Mouse (Mus musculus) hindbrain, embryonic 12.5 days (tissue): ENCODE data around the gene Gdi2. TPM values are rescaled to one million over a fixed set of nuclear protein-coding genes. Genes with fewer than 3 reads are reported as not detected.
"Not testable (repeated sequence)": the region's sequence is repeated elsewhere in the genome, so short reads cannot be mapped to it uniquely, and the experiment has no call there.

ENCODE experiments used
- ATAC-seq: fragments of 200-750 bp; cut with Nextera tagmentation; 2 replicates; pipeline ENCODE4 v1.8.0; 2017; ENCODE audit warnings: moderate TSS enrichment; ENCODE audit not compliant: low FRiP score
- H3K27ac ChIP-seq: fragments of 300-500 bp; sonication (generic); 2 replicates; pipeline ENCODE4 v1.5.1; 2016; ENCODE audit warnings: mild to moderate bottlenecking
- H3K27me3 ChIP-seq: fragments of 300-500 bp; sonication (generic); 2 replicates; pipeline ENCODE4 v1.6.1; 2016; ENCODE audit warnings: mild to moderate bottlenecking
- H3K36me3 ChIP-seq: fragments of 300-500 bp; sonication (generic); 2 replicates; pipeline ENCODE4 v1.6.1; 2016; ENCODE audit warnings: mild to moderate bottlenecking
- H3K4me1 ChIP-seq: fragments of 300-500 bp; sonication (generic); 2 replicates; pipeline ENCODE4 v1.6.1; 2016
- H3K4me2 ChIP-seq: fragments of 300-500 bp; sonication (generic); replicated peaks from 2 replicates; pipeline ENCODE4 v1.6.1; 2016; ENCODE audit warnings: mild to moderate bottlenecking
- H3K4me3 ChIP-seq: fragments of 300-500 bp; sonication (generic); 2 replicates; pipeline ENCODE4 v1.5.1; 2016; ENCODE audit warnings: mild to moderate bottlenecking
- H3K9ac ChIP-seq: fragments of 300-500 bp; sonication (generic); 2 replicates; pipeline ENCODE4 v1.6.1; 2016; ENCODE audit warnings: mild to moderate bottlenecking, moderate library complexity
- H3K9me3 ChIP-seq: fragments of 300-500 bp; sonication (generic); replicated peaks from 2 replicates; pipeline ENCODE4 v1.6.1; 2016; ENCODE audit warnings: mild to moderate bottlenecking
- WGBS: fragments of 180-500 bp; shearing (Covaris S2); methylation state at CpG from one replicate; pipeline ENCODE4 v1.1.7; 2016; 5-methylcytosine and 5-hydroxymethylcytosine counted together
- polyA plus RNA-seq: library from polyadenylated mRNA; unstranded; fragments of >200 nt; fragmentation: Nextera tagmentation; extraction: Ambion mirVana; gene quantifications from 2 replicates; pipeline ENCODE4 v1.2.1, GENCODE M21; 2016

Gdi2 gene
- 426 and 443 TPM in 2 replicates for polyA plus RNA-seq

GRCm38 (mm10) chr13:3537594-3538222, at the start of gene Gdi2:
Gene Gdi2 (plus strand): TSS chr13:3538063.
- Histone ChIP-seq H3K4me2 (peak within 1 kb of the TSS; percentile 83), H3K36me3 (no peaks in the 10 kb centered on the region), H3K9ac (peak within 1 kb of the TSS; percentile 97), H3K27me3 (no peaks in the 10 kb centered on the region), H3K4me3 (peak within 1 kb of the TSS; percentile 93), H3K9me3 (no peaks in the 10 kb centered on the region), H3K4me1 (peaks cover 26% of the 10 kb centered on the region), H3K27ac (peak within 1 kb of the TSS; percentile 98)
- WGBS, result under 1% methylated on average over 42 of the region's 47 CpGs
- peak; percentile 97 for ATAC-seq

- Histone ChIP-seq H3K36me3 (0 out of 2 replicates have a peak, but pooled peaks cover 5% of the 10 kb centered on the region), H3K4me2 (no peak overlapping the region), H3K4me3 (no peak overlapping the region), H3K27ac (no peak overlapping the region), H3K4me1 (no peaks in the 10 kb centered on the region), H3K9ac (no peak overlapping the region), H3K27me3 (no peaks in the 10 kb centered on the region), H3K9me3 (no peaks in the 10 kb centered on the region)
- WGBS, result 98% methylated on average over 4 of the region's 4 CpGs
- ATAC-seq, result no peak
Observed at GRCm38 (mm10) chr13:3495526-3495925, 42.3 kb upstream of the Gdi2 start.

GRCm38 (mm10) chr13:3501014-3501413, 36.8 kb upstream of the Gdi2 start:
- ATAC-seq, H3K4me2 ChIP-seq: not testable (repeated sequence)

DNA sequence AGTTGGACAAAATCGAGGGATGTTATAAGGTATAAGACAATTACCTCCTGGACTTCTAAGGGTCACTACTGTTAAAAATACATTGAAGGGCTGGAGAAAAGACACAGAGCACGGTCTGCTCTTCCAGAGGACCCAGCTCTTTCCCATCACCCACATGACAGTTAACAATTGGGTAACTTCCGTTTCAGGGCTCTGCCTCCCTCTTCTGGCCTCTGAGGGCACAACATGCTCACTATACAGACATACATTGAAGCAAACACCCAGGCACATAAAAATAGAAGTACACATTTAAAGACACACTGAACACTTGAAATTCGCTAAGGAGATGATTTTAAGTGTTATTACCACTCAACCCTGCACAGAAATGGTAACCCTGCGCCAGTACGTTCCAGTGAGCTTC, 22.5 kb upstream of the Gdi2 start:
- H3K36me3 ChIP-seq, ATAC-seq, H3K9me3 ChIP-seq, H3K9ac ChIP-seq, H3K4me3 ChIP-seq, H3K4me2 ChIP-seq, H3K4me1 ChIP-seq, H3K27ac ChIP-seq, H3K27me3 ChIP-seq: not testable (repeated sequence)
- 81% methylated on average over 6 of the region's 6 CpGs for WGBS

More at GRCm38 (mm10) chr13:3501014-3501413, 36.8 kb upstream of the Gdi2 start:
- 88% methylated on average over 6 of the region's 6 CpGs for WGBS
- not testable (repeated sequence) for H3K9me3 ChIP-seq, H3K4me3 ChIP-seq, H3K36me3 ChIP-seq, H3K27me3 ChIP-seq, H3K9ac ChIP-seq, H3K4me1 ChIP-seq, H3K27ac ChIP-seq

DNA sequence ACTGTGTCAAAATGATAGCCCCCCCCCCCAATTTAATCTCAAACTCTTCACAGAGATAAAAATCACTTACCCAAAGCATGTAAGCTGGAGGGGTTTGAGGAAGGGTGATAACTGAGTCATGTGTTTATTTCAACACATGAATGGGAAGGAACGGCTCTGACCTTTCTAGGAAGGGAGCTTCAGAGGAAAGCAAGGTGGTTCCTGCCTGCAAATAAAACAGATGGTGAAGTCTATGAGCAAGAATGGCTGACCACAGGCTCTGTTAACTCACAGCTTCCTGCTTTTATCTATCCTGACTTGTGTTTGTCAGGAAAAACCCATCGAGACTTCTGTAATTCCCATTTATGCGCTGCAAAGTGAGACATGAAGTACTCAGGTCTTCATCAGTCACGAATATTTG, 18.5 kb upstream of the Gdi2 start:
- H3K4me2 ChIP-seq, H3K27me3 ChIP-seq, H3K4me1 ChIP-seq, H3K9me3 ChIP-seq, ATAC-seq, H3K9ac ChIP-seq, H3K36me3 ChIP-seq, H3K4me3 ChIP-seq, H3K27ac ChIP-seq: not testable (repeated sequence)
- WGBS, result 89% methylated on average over 4 of the region's 4 CpGs

DNA sequence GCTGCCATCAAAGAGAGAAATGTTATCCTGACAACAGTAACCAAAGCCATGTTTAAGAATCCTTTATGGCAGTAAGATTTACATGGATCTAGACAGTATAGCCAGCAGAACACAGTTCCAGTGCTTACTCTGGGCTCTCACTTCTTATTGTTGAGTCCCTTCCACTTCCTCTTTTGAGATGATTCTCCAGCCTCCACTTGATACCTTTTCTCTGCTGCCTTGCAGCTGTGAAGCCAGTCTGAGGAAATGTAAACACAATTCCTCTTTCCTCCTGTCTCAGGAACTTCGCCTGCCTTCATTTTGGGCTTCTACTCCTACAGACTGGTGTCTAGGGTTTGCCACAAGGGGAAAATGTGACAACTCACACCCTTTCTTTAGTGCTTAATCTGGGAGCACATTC, 17.9 kb upstream of the Gdi2 start:
- not testable (repeated sequence) for H3K27ac ChIP-seq, H3K9me3 ChIP-seq, H3K4me2 ChIP-seq, H3K36me3 ChIP-seq, H3K4me1 ChIP-seq, H3K9ac ChIP-seq, H3K4me3 ChIP-seq, H3K27me3 ChIP-seq, ATAC-seq
- WGBS, result 56% methylated on average over 1 of the region's 1 CpGs

- Histone ChIP-seq H3K4me3 (no peak overlapping the region), H3K9ac (no peak overlapping the region), H3K4me2 (no peak overlapping the region), H3K4me1 (no peaks in the 10 kb centered on the region), H3K9me3 (no peaks in the 10 kb centered on the region), H3K36me3 (no peaks in the 10 kb centered on the region), H3K27me3 (no peaks in the 10 kb centered on the region), H3K27ac (no peak overlapping the region)
- WGBS, result 59% methylated on average over 6 of the region's 6 CpGs
- ATAC-seq, result no peak
Observed at GRCm38 (mm10) chr13:3523459-3523858, 14.4 kb upstream of the Gdi2 start.

DNA sequence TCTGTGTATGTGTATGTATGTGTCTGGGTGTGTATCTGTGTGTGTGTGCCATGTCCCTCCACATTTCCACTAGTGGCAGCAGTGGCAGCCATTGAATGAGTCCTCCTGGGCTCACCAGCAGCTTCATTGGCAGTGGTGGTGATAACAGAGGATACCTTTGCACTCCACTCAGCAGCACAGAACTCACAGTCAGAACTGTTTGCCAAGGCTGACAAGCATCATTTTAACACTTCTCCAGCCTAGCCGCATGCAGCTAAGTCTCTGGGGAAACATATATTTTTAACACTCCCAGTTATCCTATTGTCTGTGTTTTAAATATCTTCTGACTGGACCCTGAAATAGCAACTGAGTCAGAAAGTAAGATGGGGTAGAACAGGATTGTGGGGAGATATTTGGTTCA, 13.9 kb upstream of the Gdi2 start:
- H3K4me1 ChIP-seq, result no peaks in the 10 kb centered on the region
- H3K36me3 ChIP-seq, result no peaks in the 10 kb centered on the region
- H3K27ac ChIP-seq, result no peak overlapping the region
- no peaks in the 10 kb centered on the region for H3K9me3 ChIP-seq
- no peaks in the 10 kb centered on the region for H3K27me3 ChIP-seq
- no peak overlapping the region for H3K4me2 ChIP-seq
- H3K4me3 ChIP-seq, result no peak overlapping the region
- no peak for ATAC-seq
- 86% methylated on average over 1 of the region's 1 CpGs for WGBS
- H3K9ac ChIP-seq, result no peak overlapping the region

DNA sequence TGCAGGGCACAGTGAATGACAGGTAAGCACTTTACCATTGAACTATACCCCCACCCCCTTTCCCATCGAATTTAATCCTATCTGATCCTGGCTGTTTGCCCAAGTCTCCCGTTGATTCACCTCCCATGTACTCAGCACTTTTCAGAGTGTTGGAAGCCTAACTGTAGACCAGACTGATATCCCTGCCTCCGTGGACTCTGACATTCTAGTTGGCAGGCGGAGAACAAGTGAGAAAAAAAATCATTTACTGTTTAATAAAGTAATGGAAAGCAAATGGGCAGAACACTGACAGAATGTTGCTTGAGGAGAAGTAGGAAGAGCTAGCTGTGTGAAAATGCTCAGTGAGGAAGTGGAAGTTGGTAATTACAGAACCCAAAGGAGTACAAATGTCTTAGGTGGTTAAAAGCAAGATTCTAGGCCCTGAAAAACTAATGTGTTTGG, 12.2 kb upstream of the Gdi2 start:
- Histone ChIP-seq H3K9me3 (no peaks in the 10 kb centered on the region), H3K4me3 (no peak overlapping the region), H3K36me3 (no peaks in the 10 kb centered on the region), H3K27ac (no peak overlapping the region), H3K27me3 (no peaks in the 10 kb centered on the region), H3K9ac (no peak overlapping the region), H3K4me1 (no peaks in the 10 kb centered on the region), H3K4me2 (no peak overlapping the region)
- WGBS, result 73% methylated on average over 4 of the region's 4 CpGs
- no peak for ATAC-seq

DNA sequence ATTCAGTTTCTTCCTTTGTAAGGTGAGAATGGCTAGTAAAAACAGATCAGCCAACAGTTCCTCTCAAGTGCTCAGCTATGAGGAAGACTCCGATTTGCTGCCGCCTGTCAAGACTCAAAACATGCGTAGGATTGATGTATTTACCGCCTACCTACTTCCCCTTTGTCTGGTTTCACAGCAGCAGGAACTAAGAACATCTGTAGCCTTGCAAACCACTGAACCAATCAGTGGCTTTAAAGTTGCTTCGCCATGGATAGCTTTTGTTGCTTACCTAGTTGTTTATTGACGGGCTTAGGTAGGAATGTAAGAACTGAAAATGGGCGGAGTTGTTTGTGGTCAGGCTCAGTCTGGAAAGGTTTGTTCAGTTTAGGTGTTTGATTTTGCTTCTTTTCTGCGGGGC, 11.5 kb upstream of the Gdi2 start:
- no peaks in the 10 kb centered on the region for H3K9me3 ChIP-seq
- no peak overlapping the region for H3K9ac ChIP-seq
- 84% methylated on average over 8 of the region's 8 CpGs for WGBS
- H3K27me3 ChIP-seq, result no peaks in the 10 kb centered on the region
- no peak for ATAC-seq
- H3K4me3 ChIP-seq, result no peak overlapping the region
- no peaks in the 10 kb centered on the region for H3K4me1 ChIP-seq
- H3K4me2 ChIP-seq, result no peak overlapping the region
- H3K27ac ChIP-seq, result no peak overlapping the region
- no peaks in the 10 kb centered on the region for H3K36me3 ChIP-seq

DNA sequence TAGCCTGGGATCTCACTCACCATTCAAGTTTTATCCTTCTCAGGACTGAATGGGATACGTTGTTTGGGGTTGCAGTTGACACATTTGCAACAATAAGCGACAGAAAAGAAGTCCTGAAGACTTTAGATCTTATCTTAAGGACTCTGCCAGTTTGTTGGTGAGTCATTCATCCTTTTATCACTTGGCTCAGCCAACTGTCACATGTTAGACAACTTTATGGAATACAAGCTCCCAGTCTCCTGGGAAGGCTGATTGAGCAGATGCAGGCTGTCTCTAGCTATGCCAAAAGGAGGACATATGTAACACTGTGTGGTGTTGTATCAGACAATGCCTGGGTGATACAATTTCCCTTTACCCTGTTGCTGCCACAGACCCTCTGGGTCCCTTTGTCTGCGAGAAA, 7.4 kb upstream of the Gdi2 start:
- Histone ChIP-seq H3K36me3 (no peaks in the 10 kb centered on the region), H3K27me3 (no peaks in the 10 kb centered on the region), H3K9ac (no peak overlapping the region), H3K4me3 (no peak overlapping the region), H3K4me2 (no peak overlapping the region), H3K27ac (no peak overlapping the region), H3K4me1 (no peaks in the 10 kb centered on the region), H3K9me3 (no peaks in the 10 kb centered on the region)
- ATAC-seq, result no peak
- WGBS, result 65% methylated on average over 3 of the region's 3 CpGs

GRCm38 (mm10) chr13:3531176-3531575, 6.7 kb upstream of the Gdi2 start:
- not testable (repeated sequence) for H3K27me3 ChIP-seq, H3K9ac ChIP-seq

DNA sequence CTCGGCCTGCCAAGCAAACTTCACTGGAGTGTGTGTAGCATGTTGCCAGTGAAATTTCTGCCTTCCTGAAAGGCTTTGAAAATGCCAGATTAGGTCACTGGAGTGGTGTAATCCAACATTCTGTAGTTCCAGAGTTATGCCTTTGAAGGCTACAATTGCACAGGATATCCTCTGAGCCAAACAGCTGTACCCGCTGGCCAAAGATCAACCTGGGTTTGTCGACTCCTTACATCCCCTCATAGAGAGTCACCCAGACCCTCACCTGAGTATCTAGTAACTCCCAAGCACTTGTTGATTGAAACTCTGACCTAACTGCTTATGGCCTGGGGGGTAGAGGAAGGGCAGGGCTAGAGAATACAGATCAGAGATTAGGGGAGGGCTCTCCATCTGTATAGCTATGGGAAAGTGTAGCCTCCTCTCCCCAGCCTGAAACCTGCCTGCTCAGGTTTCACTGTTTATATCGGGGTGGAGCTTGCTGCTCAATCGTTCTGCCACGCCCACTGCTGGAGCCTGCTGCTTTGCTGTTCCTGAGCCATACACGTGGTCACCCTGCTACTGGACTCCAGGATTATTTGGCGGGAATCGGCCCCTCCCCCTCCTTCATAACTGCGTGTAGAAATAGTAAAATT, 6.1 kb upstream of the Gdi2 start:
- Histone ChIP-seq H3K4me1 (0 out of 2 replicates have a peak, but pooled peaks cover under 1% of the 10 kb centered on the region), H3K4me2 (no peak overlapping the region), H3K36me3 (no peaks in the 10 kb centered on the region), H3K9ac (no peak overlapping the region), H3K9me3 (no peaks in the 10 kb centered on the region), H3K4me3 (no peak overlapping the region), H3K27me3 (no peaks in the 10 kb centered on the region), H3K27ac (no peak overlapping the region)
- WGBS, result 67% methylated on average over 10 of the region's 10 CpGs
- ATAC-seq, result no peak

More at GRCm38 (mm10) chr13:3531176-3531575, 6.7 kb upstream of the Gdi2 start:
- not testable (repeated sequence) for H3K9me3 ChIP-seq, H3K4me2 ChIP-seq, H3K36me3 ChIP-seq, H3K4me1 ChIP-seq, ATAC-seq, H3K27ac ChIP-seq, H3K4me3 ChIP-seq
- WGBS, result 45% methylated on average over 2 of the region's 2 CpGs
